Mouse (Mus musculus): Measurements from ENCODE around the gene Cmss1. TPM values are rescaled to one million over a fixed set of nuclear protein-coding genes. Genes with fewer than 3 reads are reported as not detected.

Cmss1 gene
- total RNA-seq (2014; rRNA removed) (12.0 and 17.4 TPM in 2 replicates), polyA plus RNA-seq (2015; fragmentation: Nextera tagmentation; extraction: Ambion mirVana) (40.6 and 43.4 TPM in 2 replicates)

GRCm38 (mm10) chr16:57606444-57607227 is at the start of gene Cmss1:
Gene Cmss1 (minus strand): TSS chr16:57606864.
- ATAC-seq (peak; percentile 97), DNase-seq (peak; percentile 94)
- Histone ChIP-seq H3K9ac (peak within 1 kb of the TSS; percentile 50), H3K27me3 (ENCODE audit: insufficient read depth, low read length) (no peaks in the 10 kb centered on the region), H3K27ac (ENCODE audit: low read depth, low read length) (peak within 1 kb of the TSS; percentile 74), H3K9me3 (ENCODE audit: low read length) (no peaks in the 10 kb centered on the region), H3K4me1 (ENCODE audit: insufficient read depth) (no peaks in the 10 kb centered on the region), H3K36me3 (ENCODE audit: insufficient read depth) (no peaks in the 10 kb centered on the region), H3K4me3 (ENCODE audit: low read depth, low read length) (peak within 1 kb of the TSS; percentile 69), H3K4me2 (ENCODE audit: low read depth) (peak within 1 kb of the TSS; percentile 65)
- no peak for TF ChIP-seq CTCF (IDR thresholded peaks at IDR 0.05; ENCODE audit: low read depth)
- 2% methylated on average over 64 of the region's 64 CpGs for WGBS

GRCm38 (mm10) chr16:57649888-57650287 is 43.2 kb upstream of the Cmss1 start:
- DNase-seq, result no peak
- no peak for TF ChIP-seq CTCF (IDR thresholded peaks at IDR 0.05; ENCODE audit: low read depth)
- no peaks in the 10 kb centered on the region for H3K27me3 ChIP-seq (ENCODE audit: insufficient read depth, low read length)
- H3K9me3 ChIP-seq (ENCODE audit: low read length), result no peaks in the 10 kb centered on the region
- no peaks in the 10 kb centered on the region for H3K4me1 ChIP-seq (ENCODE audit: insufficient read depth)
- 54% methylated on average over 2 of the region's 2 CpGs for WGBS
- no peak overlapping the region for H3K4me2 ChIP-seq (ENCODE audit: low read depth)
- no peak for ATAC-seq
- H3K27ac ChIP-seq (ENCODE audit: low read depth, low read length), result no peak overlapping the region
- no peak overlapping the region for H3K4me3 ChIP-seq (ENCODE audit: low read depth, low read length)
- no peak overlapping the region for H3K9ac ChIP-seq
- H3K36me3 ChIP-seq (ENCODE audit: insufficient read depth), result no peaks in the 10 kb centered on the region

- ATAC-seq (no peak), DNase-seq (no peak)
- H3K4me1 ChIP-seq (ENCODE audit: insufficient read depth), result no peaks in the 10 kb centered on the region
- H3K4me3 ChIP-seq (ENCODE audit: low read depth, low read length), result no peak overlapping the region
- no peak for TF ChIP-seq CTCF (IDR thresholded peaks at IDR 0.05; ENCODE audit: low read depth)
- 64% methylated on average over 10 of the region's 10 CpGs for WGBS
- no peak overlapping the region for H3K9ac ChIP-seq
- no peaks in the 10 kb centered on the region for H3K27me3 ChIP-seq (ENCODE audit: insufficient read depth, low read length)
- H3K27ac ChIP-seq (ENCODE audit: low read depth, low read length), result no peak overlapping the region
- H3K4me2 ChIP-seq (ENCODE audit: low read depth), result no peak overlapping the region
- no peaks in the 10 kb centered on the region for H3K9me3 ChIP-seq (ENCODE audit: low read length)
- no peaks in the 10 kb centered on the region for H3K36me3 ChIP-seq (ENCODE audit: insufficient read depth)
Measured at GRCm38 (mm10) chr16:57641346-57641885, 34.8 kb upstream of the Cmss1 start.

GRCm38 (mm10) chr16:57634766-57635165 is 28.1 kb upstream of the Cmss1 start:
- WGBS, result 72% methylated on average over 5 of the region's 5 CpGs
- no peak overlapping the region for H3K9ac ChIP-seq
- H3K4me1 ChIP-seq (ENCODE audit: insufficient read depth), result no peaks in the 10 kb centered on the region
- H3K27ac ChIP-seq (ENCODE audit: low read depth, low read length), result no peak overlapping the region
- no peaks in the 10 kb centered on the region for H3K9me3 ChIP-seq (ENCODE audit: low read length)
- H3K4me3 ChIP-seq (ENCODE audit: low read depth, low read length), result no peak overlapping the region
- no peaks in the 10 kb centered on the region for H3K27me3 ChIP-seq (ENCODE audit: insufficient read depth, low read length)
- no peak for DNase-seq
- no peaks in the 10 kb centered on the region for H3K36me3 ChIP-seq (ENCODE audit: insufficient read depth)
- no peak for ATAC-seq
- TF ChIP-seq CTCF (IDR thresholded peaks at IDR 0.05; ENCODE audit: low read depth), result no peak
- no peak overlapping the region for H3K4me2 ChIP-seq (ENCODE audit: low read depth)

GRCm38 (mm10) chr16:57634191-57634590 is 27.5 kb upstream of the Cmss1 start:
- H3K9me3 ChIP-seq (ENCODE audit: low read length), result no peaks in the 10 kb centered on the region
- H3K4me1 ChIP-seq (ENCODE audit: insufficient read depth), result no peaks in the 10 kb centered on the region
- no peak overlapping the region for H3K4me3 ChIP-seq (ENCODE audit: low read depth, low read length)
- ATAC-seq (peak; percentile 87), DNase-seq (peak; percentile 84)
- no peak overlapping the region for H3K9ac ChIP-seq
- WGBS, result 8% methylated on average over 6 of the region's 6 CpGs
- no peaks in the 10 kb centered on the region for H3K27me3 ChIP-seq (ENCODE audit: insufficient read depth, low read length)
- H3K4me2 ChIP-seq (ENCODE audit: low read depth), result no peak overlapping the region
- H3K27ac ChIP-seq (ENCODE audit: low read depth, low read length), result no peak overlapping the region
- peak; percentile 86 for TF ChIP-seq CTCF (IDR thresholded peaks at IDR 0.05; ENCODE audit: low read depth)
- no peaks in the 10 kb centered on the region for H3K36me3 ChIP-seq (ENCODE audit: insufficient read depth)

GRCm38 (mm10) chr16:57611768-57612167 is 5.1 kb upstream of the Cmss1 start:
- no peak overlapping the region for H3K4me2 ChIP-seq (ENCODE audit: low read depth)
- H3K27ac ChIP-seq (ENCODE audit: low read depth, low read length), result no peak overlapping the region
- peak; percentile 35; the same call in 1 of the 2 replicates for ATAC-seq
- H3K36me3 ChIP-seq (ENCODE audit: insufficient read depth), result no peaks in the 10 kb centered on the region
- H3K4me3 ChIP-seq (ENCODE audit: low read depth, low read length), result no peak overlapping the region
- 0% methylated on average over 1 of the region's 1 CpGs for WGBS
- H3K9me3 ChIP-seq (ENCODE audit: low read length), result no peaks in the 10 kb centered on the region
- peak; percentile 71 for DNase-seq
- H3K27me3 ChIP-seq (ENCODE audit: insufficient read depth, low read length), result no peaks in the 10 kb centered on the region
- peak; percentile 80 for TF ChIP-seq CTCF (IDR thresholded peaks at IDR 0.05; ENCODE audit: low read depth)
- no peaks in the 10 kb centered on the region for H3K4me1 ChIP-seq (ENCODE audit: insufficient read depth)
- no peak overlapping the region for H3K9ac ChIP-seq

GRCm38 (mm10) chr16:57601031-57601430 is 5.6 kb downstream of the Cmss1 start:
- DNase-seq (no peak), ATAC-seq (no peak)
- Histone ChIP-seq H3K27me3 (ENCODE audit: insufficient read depth, low read length) (no peaks in the 10 kb centered on the region), H3K9me3 (ENCODE audit: low read length) (no peaks in the 10 kb centered on the region), H3K4me3 (ENCODE audit: low read depth, low read length) (no peak overlapping the region), H3K4me2 (ENCODE audit: low read depth) (no peak overlapping the region), H3K9ac (no peak overlapping the region), H3K4me1 (ENCODE audit: insufficient read depth) (no peaks in the 10 kb centered on the region), H3K36me3 (ENCODE audit: insufficient read depth) (no peaks in the 10 kb centered on the region), H3K27ac (ENCODE audit: low read depth, low read length) (no peak overlapping the region)
- TF ChIP-seq CTCF (IDR thresholded peaks at IDR 0.05; ENCODE audit: low read depth), result no peak

All from forebrain, postnatal 0 days (tissue).